Mouse (Mus musculus) layer of hippocampus, postnatal 14 days (tissue): ENCODE results near the gene Rassf8. TPM values are rescaled to one million over a fixed set of nuclear protein-coding genes. Genes with fewer than 3 reads are reported as not detected.

Experiments used
- DNase-seq, 2 experiments: peaks; one replicate each; pipeline ENCODE4 v3.0.0; 2021 to 2022; ENCODE audit warnings: low spot score in 2 of 2, mixed read lengths in 1 of 2
- total RNA-seq, 2 experiments: library from RNA; stranded (reverse); gene quantifications; 2 replicates each; pipeline ENCODE4 v1.2.3; 2021

The Rassf8 gene
- total RNA-seq, 2 experiments from 2014 or later, result 19.8 to 21.0 TPM

GRCm38 (mm10) chr6:145860350-145860749 lies 113.8 kb downstream of the Rassf8 start:
- no peak for DNase-seq

GRCm38 (mm10) chr6:145861462-145862227 lies 115.1 kb downstream of the Rassf8 start:
- no peak for DNase-seq

GRCm38 (mm10) chr6:145862321-145862720 lies 115.8 kb downstream of the Rassf8 start:
- DNase-seq, result no peak

GRCm38 (mm10) chr6:145862739-145863064 lies 116.2 kb downstream of the Rassf8 start:
- no peak for DNase-seq

- peak; percentile 74 to 79 for DNase-seq
Observed at GRCm38 (mm10) chr6:145863065-145863971, 116.8 kb downstream of the Rassf8 start.

- no peak for DNase-seq
Observed at GRCm38 (mm10) chr6:145864171-145864570, 117.6 kb downstream of the Rassf8 start.

GRCm38 (mm10) chr6:145865289-145865885 lies 118.8 kb downstream of the Rassf8 start, which contains the start of gene Bhlhe41:
Gene Bhlhe41, minus strand, starts transcription at chr6:145865558.
- DNase-seq, result peak; percentile 79 to 82

GRCm38 (mm10) chr6:145865886-145866851 lies 119.6 kb downstream of the Rassf8 start:
- DNase-seq, result peak; percentile 81 to 87

GRCm38 (mm10) chr6:145867111-145867510 lies 120.6 kb downstream of the Rassf8 start:
- DNase-seq, result no peak

Other genes with a start within 250 kb of the Rassf8 start
- gene Lmntd1, start 132.4 kb upstream of the Rassf8 start, total RNA-seq, result 1 to 10 TPM; 1.5 to 2.0 TPM
- gene Tuba3b, start 131.0 kb upstream of the Rassf8 start, total RNA-seq, result not detected
- 10 to 100 TPM; 20.4 to 25.0 TPM for gene Bhlhe41, start 118.8 kb downstream of the Rassf8 start, total RNA-seq
- gene Sspn, start 184.9 kb downstream of the Rassf8 start, total RNA-seq, result 1 to 10 TPM; 5.2 to 5.9 TPM